Mouse (Mus musculus) midbrain, postnatal 0 days (tissue): Measurements from ENCODE around the gene Capns1. TPM values are rescaled to one million over a fixed set of nuclear protein-coding genes. Genes with fewer than 3 reads are reported as not detected.

Source experiments
- ATAC-seq: fragments of 200-750 bp; cut with Nextera tagmentation; 2 replicates; pipeline ENCODE4 v1.8.0; 2017; ENCODE audit warnings: moderate number of reproducible peaks, mild to moderate bottlenecking, moderate TSS enrichment, moderate library complexity; ENCODE audit not compliant: low FRiP score
- DNase-seq: peaks from one replicate; pipeline ENCODE4 v3.0.0-alpha.2; 2015; ENCODE audit warnings: low spot score
- H3K27ac ChIP-seq: fragments of 300-500 bp; sonication (generic); 2 replicates; pipeline ENCODE4 v1.5.1; 2014; ENCODE audit warnings: low read depth, mild to moderate bottlenecking, low read length, mixed read lengths
- H3K27me3 ChIP-seq: fragments of 300-500 bp; sonication (generic); 2 replicates; pipeline ENCODE4 v1.6.1; 2014; ENCODE audit warnings: low read length, control low read depth, mixed read lengths; ENCODE audit not compliant: insufficient read depth
- H3K36me3 ChIP-seq: fragments of 300-500 bp; sonication (generic); 2 replicates; pipeline ENCODE4 v1.6.1; 2014; ENCODE audit warnings: low read length, control low read depth, mixed read lengths; ENCODE audit not compliant: insufficient read depth
- H3K4me1 ChIP-seq: fragments of 300-500 bp; sonication (generic); 2 replicates; pipeline ENCODE4 v1.6.1; 2014; ENCODE audit warnings: mild to moderate bottlenecking, control low read depth, antibody characterized with exemption, low read length, mixed read lengths; ENCODE audit not compliant: insufficient read depth
- H3K4me2 ChIP-seq: fragments of 300-500 bp; sonication (generic); 2 replicates; pipeline ENCODE4 v1.6.1; 2014; ENCODE audit warnings: low read depth, mild to moderate bottlenecking, low read length, mixed read lengths; ENCODE audit not compliant: poor library complexity, severe bottlenecking
- H3K4me3 ChIP-seq: fragments of 300-500 bp; sonication (generic); 2 replicates; pipeline ENCODE4 v1.5.1; 2014; ENCODE audit warnings: low read depth, mild to moderate bottlenecking, low read length, moderate library complexity
- H3K9ac ChIP-seq: fragments of 300-500 bp; sonication (generic); replicated peaks from 2 replicates; pipeline ENCODE4 v1.6.1; 2014; ENCODE audit warnings: mild to moderate bottlenecking, low read length, moderate library complexity, mixed read lengths; ENCODE audit not compliant: poor library complexity, severe bottlenecking
- H3K9me3 ChIP-seq: fragments of 300-500 bp; sonication (generic); 2 replicates; pipeline ENCODE4 v1.6.1; 2016; ENCODE audit warnings: low read length, control low read depth
- CTCF ChIP-seq: IDR thresholded peaks from 2 replicates; pipeline ENCODE4 v1.5.1; 2016; ENCODE audit warnings: antibody characterized with exemption, mild to moderate bottlenecking
- WGBS: fragments of 180-500 bp; shearing (Covaris S2); extraction: QIAGEN DNeasy Blood & Tissue Kit; methylation state at CpG from one replicate; pipeline ENCODE4 v1.1.7; 2014; 5-methylcytosine and 5-hydroxymethylcytosine counted together
- polyA plus RNA-seq: library from polyadenylated mRNA; unstranded; fragments of >200 nt; fragmentation: Nextera tagmentation; extraction: Ambion mirVana; gene quantifications from 2 replicates; pipeline ENCODE4 v1.2.1, GENCODE M21; 2015
- total RNA-seq: library from RNA; depleted of rRNA; stranded (reverse); fragments of >200 nt; gene quantifications from 2 replicates; pipeline ENCODE4 v1.2.3, GENCODE M21; 2014; rRNA removed

The Capns1 gene
- total and polyA plus RNA-seq, 2 experiments from 2014 or later = 58.0 to 272 TPM

GRCm38 (mm10) chr7:30143170-30143554 lies 55.4 kb downstream of the Capns1 start:
- 15% methylated on average over 8 of the region's 8 CpGs for WGBS
- Histone ChIP-seq H3K9me3 (0 out of 2 replicates have a peak, but pooled peaks cover 3% of the 10 kb centered on the region), H3K9ac (peak overlapping the region; percentile 66; the same call in 1 of the 2 replicates), H3K4me2 (peak overlapping the region; percentile 71), H3K36me3 (peaks cover 7% of the 10 kb centered on the region; the same call in 1 of the 2 replicates), H3K4me1 (no peaks in the 10 kb centered on the region), H3K27ac (peak overlapping the region; percentile 70), H3K4me3 (peak overlapping the region; percentile 58), H3K27me3 (no peaks in the 10 kb centered on the region)
- no peak for DNase-seq
- ATAC-seq = 0 out of 2 replicates have a peak, but pooled peaks have one; percentile 8
- no peak for TF ChIP-seq CTCF

Other genes with a start within 250 kb of the Capns1 start
- gene Zfp74, start 244.7 kb downstream of the Capns1 start, total RNA-seq = 12.8 and 13.3 TPM in 2 replicates
- 15.9 and 17.1 TPM in 2 replicates for gene Zfp74, start 244.7 kb downstream of the Capns1 start, polyA plus RNA-seq
- gene Zfp568, start 214.9 kb downstream of the Capns1 start, total RNA-seq = 8.2 and 12.6 TPM in 2 replicates
- 2.0 and 2.5 TPM in 2 replicates for gene Zfp568, start 214.9 kb downstream of the Capns1 start, polyA plus RNA-seq
- 13.0 and 16.5 TPM in 2 replicates for gene Zfp14, start 147.4 kb downstream of the Capns1 start, total RNA-seq
- gene Zfp14, start 147.4 kb downstream of the Capns1 start, polyA plus RNA-seq = 5.8 and 8.7 TPM in 2 replicates
- gene Zfp82, start 125.9 kb downstream of the Capns1 start, total RNA-seq = 5.3 and 6.4 TPM in 2 replicates
- 5.4 and 6.4 TPM in 2 replicates for gene Zfp82, start 125.9 kb downstream of the Capns1 start, polyA plus RNA-seq
- gene Gm26920, start 108.4 kb downstream of the Capns1 start, total RNA-seq = not detected in 2 replicates
- 0.63 and 1.3 TPM in 2 replicates for gene Gm26920, start 108.4 kb downstream of the Capns1 start, polyA plus RNA-seq
- gene Zfp566, start 108.3 kb downstream of the Capns1 start, total RNA-seq = 0.93 and 3.8 TPM in 2 replicates
- gene Zfp566, start 108.3 kb downstream of the Capns1 start, polyA plus RNA-seq = 16.2 and 18.0 TPM in 2 replicates
- 39.4 and 47.4 TPM in 2 replicates for gene Zfp260, start 104.0 kb downstream of the Capns1 start, total RNA-seq
- 43.6 and 44.4 TPM in 2 replicates for gene Zfp260, start 104.0 kb downstream of the Capns1 start, polyA plus RNA-seq
- 23.0 and 24.7 TPM in 2 replicates for gene Zfp382, start 76.9 kb downstream of the Capns1 start, total RNA-seq
- gene Zfp382, start 76.9 kb downstream of the Capns1 start, polyA plus RNA-seq = 14.5 and 14.7 TPM in 2 replicates
- gene Zfp146, start 29.1 kb downstream of the Capns1 start, total RNA-seq = 49.8 and 52.1 TPM in 2 replicates
- 5.9 and 7.2 TPM in 2 replicates for gene Zfp146, start 29.1 kb downstream of the Capns1 start, polyA plus RNA-seq
- gene Cox7a1, start 14.7 kb downstream of the Capns1 start, total RNA-seq = not detected in 2 replicates
- gene Cox7a1, start 14.7 kb downstream of the Capns1 start, polyA plus RNA-seq = 7.3 and 8.8 TPM in 2 replicates
- 93.3 and 126 TPM in 2 replicates for gene Polr2i, start 33.1 kb upstream of the Capns1 start, total RNA-seq
- 190 and 196 TPM in 2 replicates for gene Polr2i, start 33.1 kb upstream of the Capns1 start, polyA plus RNA-seq
- gene Tbcb, start 33.5 kb upstream of the Capns1 start, total RNA-seq = 127 and 149 TPM in 2 replicates
- gene Tbcb, start 33.5 kb upstream of the Capns1 start, polyA plus RNA-seq = 483 and 527 TPM in 2 replicates
- gene Ovol3, start 36.9 kb upstream of the Capns1 start, total RNA-seq = not detected in 2 replicates
- gene Ovol3, start 36.9 kb upstream of the Capns1 start, polyA plus RNA-seq = not detected in 2 replicates
- 0.71 TPM in 1 of 2 replicates, not detected in the other for gene Thap8, start 81.3 kb upstream of the Capns1 start, total RNA-seq
- 0.38 and 0.57 TPM in 2 replicates for gene Thap8, start 81.3 kb upstream of the Capns1 start, polyA plus RNA-seq
- 1.7 and 24.3 TPM in 2 replicates for gene Wdr62, start 81.6 kb upstream of the Capns1 start, total RNA-seq
- 3.3 and 4.1 TPM in 2 replicates for gene Wdr62, start 81.6 kb upstream of the Capns1 start, polyA plus RNA-seq
- gene Clip3, start 92.9 kb upstream of the Capns1 start, total RNA-seq = 140 and 197 TPM in 2 replicates
- 144 and 155 TPM in 2 replicates for gene Clip3, start 92.9 kb upstream of the Capns1 start, polyA plus RNA-seq
- 76.1 and 121 TPM in 2 replicates for gene Alkbh6, start 109.9 kb upstream of the Capns1 start, total RNA-seq
- 129 and 140 TPM in 2 replicates for gene Alkbh6, start 109.9 kb upstream of the Capns1 start, polyA plus RNA-seq
- gene Syne4, start 116.0 kb upstream of the Capns1 start, total RNA-seq = 7.3 and 14.1 TPM in 2 replicates
- 11.7 and 13.6 TPM in 2 replicates for gene Syne4, start 116.0 kb upstream of the Capns1 start, polyA plus RNA-seq
- gene E130208F15Rik, start 122.9 kb upstream of the Capns1 start, total RNA-seq = 0.05 and 0.19 TPM in 2 replicates
- not detected in 2 replicates for gene E130208F15Rik, start 122.9 kb upstream of the Capns1 start, polyA plus RNA-seq
- 11.5 and 14.7 TPM in 2 replicates for gene Sdhaf1, start 125.1 kb upstream of the Capns1 start, total RNA-seq
- 16.5 and 16.8 TPM in 2 replicates for gene Sdhaf1, start 125.1 kb upstream of the Capns1 start, polyA plus RNA-seq
- 44.8 and 47.5 TPM in 2 replicates for gene Lrfn3, start 164.0 kb upstream of the Capns1 start, total RNA-seq
- gene Lrfn3, start 164.0 kb upstream of the Capns1 start, polyA plus RNA-seq = 22.1 and 24.8 TPM in 2 replicates
- 20.6 and 23.5 TPM in 2 replicates for gene Tyrobp, start 214.9 kb upstream of the Capns1 start, total RNA-seq
- gene Tyrobp, start 214.9 kb upstream of the Capns1 start, polyA plus RNA-seq = 43.7 and 46.5 TPM in 2 replicates
- not detected in 2 replicates for gene Hcst, start 221.0 kb upstream of the Capns1 start, total RNA-seq
- gene Hcst, start 221.0 kb upstream of the Capns1 start, polyA plus RNA-seq = 0.54 and 0.76 TPM in 2 replicates
- 2.1 and 2.2 TPM in 2 replicates for gene Nfkbid, start 222.9 kb upstream of the Capns1 start, total RNA-seq
- gene Nfkbid, start 222.9 kb upstream of the Capns1 start, polyA plus RNA-seq = 2.2 and 2.8 TPM in 2 replicates
- gene Aplp1, start 246.7 kb upstream of the Capns1 start, total RNA-seq = 923 and 924 TPM in 2 replicates
- gene Aplp1, start 246.7 kb upstream of the Capns1 start, polyA plus RNA-seq = 811 and 814 TPM in 2 replicates